Mouse (Mus musculus): ENCODE data around the gene Fubp1. TPM values are rescaled to one million over a fixed set of nuclear protein-coding genes. Genes with fewer than 3 reads are reported as not detected.
A peak's percentile ranks its signal among the peaks of the same experiment; 100 is the strongest.

Fubp1 gene
- polyA plus RNA-seq (2017; shearing (Covaris generic)) = 100 to 1,000 TPM; 222 to 239 TPM

- peak; percentile 85 for ATAC-seq
These were observed at the start of gene Fubp1, which contains the start of gene Dnajb4 for GRCm38 (mm10) chr3:152209967-152210634. TSS of gene Fubp1 (plus strand) at chr3:152210422. TSS of gene Dnajb4 (minus strand) at chr3:152210302.

- ATAC-seq = no peak
These were observed 49.6 kb upstream of the Fubp1 start for GRCm38 (mm10) chr3:152160607-152161006.

GRCm38 (mm10) chr3:152163320-152163719 lies 46.9 kb upstream of the Fubp1 start:
- no peak for ATAC-seq

DNA sequence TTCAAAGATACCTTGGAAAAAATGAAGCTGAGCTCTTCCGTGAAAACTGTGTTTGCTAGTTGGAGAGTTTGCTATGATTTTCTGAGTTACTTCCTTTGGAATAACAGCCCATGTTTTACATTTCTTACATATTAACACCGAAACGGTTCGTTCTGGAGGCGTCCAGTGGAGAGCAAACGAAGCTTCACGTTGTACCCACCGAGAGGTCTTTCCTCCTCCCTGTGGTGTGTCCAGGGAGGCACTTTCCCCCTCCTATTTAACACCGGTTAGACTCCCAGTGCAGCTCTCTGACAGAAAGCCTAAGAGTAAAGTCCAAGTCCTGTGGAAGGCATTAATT lies 45.2 kb upstream of the Fubp1 start:
- ATAC-seq = no peak

DNA sequence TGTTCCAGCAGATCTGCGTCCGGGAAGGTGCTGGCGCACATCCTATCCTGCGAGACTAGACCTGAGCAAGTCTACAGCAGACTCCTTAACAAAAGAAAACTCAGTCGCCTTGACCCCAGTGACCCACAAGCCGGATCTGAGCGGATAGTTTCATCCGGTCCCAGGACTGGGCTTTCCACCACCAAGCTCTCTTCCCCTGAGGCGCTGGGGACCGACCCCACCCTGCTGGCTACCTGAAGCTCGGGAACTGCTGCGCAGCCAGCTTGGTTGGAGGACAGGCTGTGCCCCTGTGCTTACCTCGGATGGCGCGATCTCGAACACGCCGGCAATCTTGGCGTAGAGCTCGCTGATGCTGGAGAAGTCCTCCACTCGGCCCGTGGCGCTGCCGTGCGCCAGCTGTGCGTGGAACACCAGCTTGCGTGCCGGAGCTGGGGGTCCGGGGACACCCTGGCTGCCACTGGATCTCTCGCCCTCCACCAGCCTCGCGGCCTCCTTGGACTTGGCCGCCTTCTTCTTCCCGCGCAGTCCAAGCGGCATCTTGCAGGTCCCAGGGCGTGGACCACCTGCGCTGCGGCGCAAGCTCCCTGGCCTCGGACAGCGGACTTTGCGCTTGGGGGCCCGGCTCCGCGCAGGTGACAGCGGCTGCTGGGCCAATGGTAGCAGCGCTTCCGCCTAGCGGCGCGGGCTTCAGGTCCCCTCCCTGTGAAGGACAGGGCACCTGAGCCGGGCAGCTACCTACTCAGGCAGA lies 44.7 kb upstream of the Fubp1 start:
- no peak for ATAC-seq

DNA sequence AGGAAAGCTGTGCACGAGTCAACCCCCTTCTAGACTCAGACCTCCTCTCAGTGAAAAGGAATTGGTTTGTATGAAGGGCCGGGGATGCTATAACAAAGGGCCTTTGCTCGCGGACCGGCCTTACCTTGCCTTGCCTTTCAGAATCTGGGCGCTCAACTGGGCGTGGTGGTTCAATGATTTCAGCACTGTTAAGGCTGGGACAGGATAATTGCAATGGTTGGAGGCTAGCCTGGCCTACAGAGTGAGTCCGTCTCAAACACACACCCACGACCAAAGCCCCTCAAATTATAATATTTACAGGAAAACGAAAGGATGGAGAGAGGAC lies 44.2 kb upstream of the Fubp1 start, which contains the start of gene Gipc2:
Gipc2 (minus strand) TSS at position 132 of the 325 bp plus-strand sequence.
- no peak for ATAC-seq

- no peak for ATAC-seq
These were observed 43.3 kb upstream of the Fubp1 start for GRCm38 (mm10) chr3:152166699-152167451.

DNA sequence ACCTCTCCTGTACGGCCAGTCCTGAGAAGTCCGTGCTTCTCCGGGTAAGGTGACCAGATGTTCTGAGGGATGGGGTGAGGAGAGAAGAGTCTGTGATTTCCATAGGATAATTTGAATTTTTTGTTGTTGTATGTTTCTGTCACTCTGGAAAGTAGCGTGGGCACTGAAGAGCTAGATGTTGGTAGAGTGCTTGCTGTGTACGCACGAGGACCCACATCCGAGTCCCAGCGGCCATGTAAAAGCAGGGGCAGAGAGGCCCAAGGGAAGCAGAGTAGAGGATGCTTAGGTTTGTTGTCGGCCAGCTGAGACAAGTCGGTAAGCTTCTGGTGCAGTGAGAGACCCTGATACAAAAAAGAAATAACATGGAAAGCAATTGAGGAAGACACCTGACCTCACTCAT lies 42.2 kb upstream of the Fubp1 start:
- no peak for ATAC-seq

DNA sequence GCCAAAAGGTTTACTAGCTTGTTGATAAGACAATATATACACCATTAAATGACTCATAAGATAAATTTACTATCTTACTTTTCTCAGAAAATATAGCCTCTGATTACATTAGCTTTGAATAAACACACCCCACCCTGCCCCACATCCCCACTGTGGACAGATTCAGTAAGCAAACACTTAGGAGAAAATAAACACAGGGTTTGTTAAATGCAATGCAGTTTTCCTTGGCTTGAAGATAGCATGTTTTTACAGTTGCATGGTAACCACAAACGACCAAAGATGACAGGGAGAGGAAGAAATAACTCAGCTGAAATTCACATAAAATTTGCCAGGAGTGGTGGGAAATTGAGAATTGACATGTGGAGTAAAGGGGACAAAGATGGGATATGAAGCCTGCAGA lies 39.8 kb upstream of the Fubp1 start:
- no peak for ATAC-seq

GRCm38 (mm10) chr3:152171236-152171635 lies 39.0 kb upstream of the Fubp1 start:
- ATAC-seq = no peak

DNA sequence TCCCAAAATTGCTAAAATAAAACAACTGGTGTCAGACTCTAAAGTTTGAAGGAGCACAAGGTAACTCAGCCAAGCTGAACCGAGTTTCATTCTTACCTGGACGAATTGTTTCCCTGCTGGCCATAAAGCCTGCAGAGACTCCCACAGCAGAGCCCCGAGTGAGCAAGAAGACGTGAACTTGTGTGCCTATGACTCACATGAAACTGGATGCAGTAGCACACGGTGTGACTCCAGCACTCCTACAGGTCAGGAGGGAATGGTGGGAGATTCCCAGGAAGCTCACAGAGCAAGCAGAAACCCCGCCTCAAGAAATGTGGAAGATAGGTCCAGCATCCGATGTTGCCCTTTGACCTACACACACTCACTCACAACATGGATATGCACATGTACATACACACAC lies 38.4 kb upstream of the Fubp1 start:
- no peak for ATAC-seq

DNA sequence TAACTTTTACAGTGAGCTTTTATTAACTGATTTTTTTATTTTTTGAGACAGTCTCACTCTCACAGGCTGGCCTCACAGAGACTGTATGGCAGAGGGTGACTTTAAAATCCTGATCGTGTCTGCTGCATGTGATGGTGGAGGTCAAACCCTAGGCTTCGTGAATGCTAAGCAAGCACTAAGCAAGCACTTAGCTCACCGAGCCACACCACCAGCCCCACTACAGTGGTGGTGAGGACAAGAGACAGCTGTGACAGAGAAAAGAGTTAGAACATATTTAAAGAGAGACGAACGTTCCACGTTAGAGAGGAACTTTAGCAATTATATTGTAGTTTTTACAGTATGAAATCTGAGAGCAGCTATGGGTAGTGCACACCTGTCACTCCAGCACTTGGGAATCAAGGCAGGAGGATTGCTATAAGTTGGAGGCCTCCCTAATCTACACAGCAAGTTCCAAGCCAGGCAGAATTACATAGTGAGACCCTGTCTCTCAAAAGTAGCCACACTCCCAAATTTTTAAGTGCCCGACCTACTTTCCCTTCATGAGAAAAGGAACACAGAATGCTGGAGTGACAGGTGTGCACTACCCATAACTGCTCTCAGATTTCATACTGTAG lies 37.8 kb upstream of the Fubp1 start:
- no peak for ATAC-seq

DNA sequence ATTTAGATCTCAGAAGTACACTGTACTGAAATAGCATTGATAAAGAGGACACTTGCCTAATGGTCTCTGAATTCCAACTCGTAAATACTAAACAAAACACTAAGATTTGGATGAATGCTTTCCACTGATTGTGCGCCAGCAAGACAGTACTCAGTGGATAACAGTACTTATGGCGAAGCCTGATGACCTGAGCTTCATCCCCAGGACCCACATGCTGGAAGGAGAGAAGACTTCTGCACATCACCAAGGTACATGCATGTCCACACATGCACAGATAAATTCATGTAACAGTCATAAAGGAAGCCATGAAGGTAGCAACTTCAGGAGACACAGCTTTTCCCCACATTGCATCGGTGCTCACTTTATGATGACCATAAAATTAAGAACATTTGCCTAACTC lies 31.4 kb upstream of the Fubp1 start:
- ATAC-seq = no peak

DNA sequence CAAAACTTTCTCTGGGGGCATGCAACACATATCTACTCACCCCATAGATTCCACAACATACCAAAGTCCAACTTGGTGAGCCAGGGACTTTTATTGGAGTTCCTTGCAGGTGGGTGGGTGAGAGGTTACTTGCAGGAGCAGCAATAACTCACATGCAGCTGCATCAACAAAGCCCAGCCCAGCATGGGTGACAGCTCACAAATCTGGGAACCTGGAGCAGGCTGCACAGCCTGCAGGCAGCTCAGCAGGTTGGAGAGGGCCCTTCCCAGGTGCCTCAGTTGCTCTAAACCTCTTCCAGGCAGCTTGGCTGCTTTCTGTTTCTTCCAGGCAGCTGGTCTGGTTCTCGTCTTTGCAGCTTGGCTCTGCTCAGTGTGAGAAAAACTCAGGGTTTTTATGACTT lies 30.9 kb upstream of the Fubp1 start:
- no peak for ATAC-seq

DNA sequence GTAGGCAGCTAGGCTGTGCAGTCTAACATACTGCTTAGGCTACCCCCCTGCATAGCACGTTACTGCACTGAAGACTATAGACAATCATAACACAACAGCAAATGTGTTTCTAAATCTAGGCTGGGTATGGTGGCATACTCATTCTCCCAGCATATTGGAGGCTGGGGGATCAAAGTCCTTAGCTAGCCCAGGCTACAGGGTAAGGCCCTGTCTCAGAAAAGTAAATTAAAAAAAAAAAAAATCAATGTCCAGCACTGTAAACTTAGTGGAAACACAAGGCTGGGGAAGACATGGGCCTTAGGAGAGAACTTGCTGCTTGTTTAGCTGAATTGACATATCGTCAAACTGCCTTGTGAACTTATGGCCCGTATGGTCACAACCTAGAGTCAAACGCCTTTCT lies 29.6 kb upstream of the Fubp1 start:
- no peak for ATAC-seq

- ATAC-seq = no peak
These were observed 26.7 kb upstream of the Fubp1 start for GRCm38 (mm10) chr3:152183522-152183921.

DNA sequence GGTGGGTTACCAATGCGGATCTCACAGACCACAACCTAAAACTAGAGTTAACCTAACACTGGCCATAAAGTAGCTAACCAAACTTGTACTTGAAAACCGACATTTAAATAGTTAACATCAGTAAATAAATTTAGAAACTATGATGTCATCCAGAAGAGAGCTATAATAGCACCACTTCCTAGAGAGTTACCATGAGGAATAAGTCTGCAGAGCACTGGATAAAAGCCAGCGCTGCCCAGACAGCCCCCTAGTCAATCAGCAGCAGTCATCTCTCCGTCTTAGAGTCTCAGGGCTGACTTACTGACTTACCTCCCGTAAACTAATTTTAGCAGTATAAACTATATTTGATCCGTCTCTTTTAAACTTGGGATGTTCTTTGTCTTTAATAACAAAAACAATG lies 24.1 kb upstream of the Fubp1 start:
- ATAC-seq = no peak

DNA sequence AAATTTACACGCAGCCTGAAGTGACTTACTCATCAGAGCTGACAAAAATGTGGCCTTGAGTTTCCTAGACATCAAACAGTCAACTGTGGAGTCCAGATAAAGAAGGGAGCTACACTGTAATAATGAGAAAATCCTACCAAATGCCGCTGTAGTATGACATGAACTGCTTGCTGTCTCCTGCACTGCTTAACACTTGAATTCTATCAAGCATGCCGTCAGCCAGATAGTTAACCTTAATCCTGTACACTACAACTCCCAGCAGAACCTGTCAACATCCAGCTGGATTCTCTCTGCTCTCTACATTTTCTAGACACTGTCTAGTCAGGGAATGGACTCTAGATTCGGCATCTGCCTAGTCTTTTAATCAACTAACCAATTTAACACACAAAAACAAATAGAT lies 20.9 kb upstream of the Fubp1 start:
- ATAC-seq = no peak

- no peak for ATAC-seq
These were observed 19.3 kb upstream of the Fubp1 start for GRCm38 (mm10) chr3:152190679-152191477.

DNA sequence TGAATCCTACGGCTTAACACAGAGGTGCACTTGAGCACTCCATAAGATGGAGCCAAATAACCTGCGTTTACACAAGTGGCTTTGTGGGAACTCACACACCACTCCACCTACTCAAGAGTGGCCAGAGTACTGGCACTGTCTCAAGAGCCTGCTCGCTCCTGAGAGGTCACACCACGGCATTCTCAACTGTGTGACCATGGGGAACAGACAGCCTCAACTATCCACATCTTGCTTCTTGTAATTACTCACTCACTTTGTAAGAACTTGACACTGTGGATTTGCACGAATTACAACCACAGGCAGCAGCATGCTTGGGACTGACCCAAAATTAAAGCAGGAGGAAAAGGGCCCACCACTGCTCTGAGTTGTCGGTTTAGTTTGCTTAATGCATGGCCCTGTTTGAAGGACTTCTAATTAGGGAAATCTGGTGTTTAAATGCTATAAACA lies 18.4 kb upstream of the Fubp1 start:
- no peak for ATAC-seq

DNA sequence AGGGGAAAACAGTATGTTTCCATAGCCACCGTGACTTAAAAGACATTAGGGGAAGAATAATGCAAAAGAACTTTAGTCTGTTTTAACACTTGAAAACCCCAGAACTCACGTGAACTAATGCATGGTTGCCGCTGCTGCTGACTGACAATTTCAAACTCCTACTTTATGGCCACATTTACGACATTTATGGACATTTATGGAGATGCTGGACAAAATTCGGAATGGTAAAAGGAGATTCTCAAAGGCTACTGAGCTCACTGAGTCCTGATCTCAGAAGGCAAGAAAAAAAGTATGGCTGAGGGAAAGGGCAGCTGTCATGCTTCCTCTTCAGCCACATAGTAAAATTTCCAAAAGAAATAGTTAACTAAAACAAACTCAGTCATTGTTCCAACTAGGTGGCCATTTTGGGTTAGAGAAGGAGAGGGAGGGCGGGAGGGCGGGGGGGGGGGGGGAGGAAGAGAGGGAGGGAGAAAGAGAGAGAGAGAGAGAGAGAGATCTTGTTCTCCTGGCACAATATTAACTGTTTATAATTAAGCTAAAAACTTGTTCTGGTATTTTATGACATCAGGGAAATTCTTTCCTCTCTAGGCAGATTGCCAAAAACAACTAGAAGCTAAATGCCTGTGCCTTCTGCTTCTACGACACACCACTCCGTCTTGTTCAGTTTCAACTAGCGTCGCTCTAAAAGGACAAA lies 17.8 kb upstream of the Fubp1 start:
- ATAC-seq = no peak

GRCm38 (mm10) chr3:152193177-152193576 lies 17.0 kb upstream of the Fubp1 start:
- ATAC-seq = no peak
